Mouse (Mus musculus) cortical plate, adult 2 months (tissue): Measurements from ENCODE around the gene Saxo1. TPM values are rescaled to one million over a fixed set of nuclear protein-coding genes. Genes with fewer than 3 reads are reported as not detected.

ENCODE experiments used
- H3K27ac ChIP-seq: fragments of 200-500 bp; 2 replicates; pipeline ENCODE4 v1.5.1; 2012; ENCODE audit warnings: low read length, control low read depth, inconsistent platforms; ENCODE audit not compliant: insufficient read depth
- H3K4me1 ChIP-seq: fragments of 200-500 bp; 2 replicates; pipeline ENCODE4 v1.6.1; 2011; ENCODE audit warnings: low read length; ENCODE audit not compliant: control insufficient read depth, insufficient read depth
- H3K4me3 ChIP-seq: fragments of 200-500 bp; 2 replicates; pipeline ENCODE4 v1.5.1; 2011; ENCODE audit warnings: mild to moderate bottlenecking, low read length, control low read depth; ENCODE audit not compliant: insufficient read depth
- CTCF ChIP-seq: fragments of 200-500 bp; IDR thresholded peaks from 2 replicates; pipeline ENCODE4 v1.5.1; 2011; ENCODE audit warnings: mild to moderate bottlenecking, control low read depth, low read length; ENCODE audit not compliant: insufficient read depth; ENCODE audit errors: extremely low read depth
- POLR2A ChIP-seq: fragments of 200-500 bp; IDR thresholded peaks from 2 replicates; pipeline ENCODE4 v1.6.1; 2011; ENCODE audit warnings: mild to moderate bottlenecking, low read length, control low read depth; ENCODE audit not compliant: insufficient read depth; ENCODE audit errors: extremely low read depth
- polyA plus RNA-seq: library from polyadenylated mRNA; depleted of rRNA; stranded (reverse); fragments of >200 nt; gene quantifications from 2 replicates; pipeline ENCODE4 v1.2.3, GENCODE M21; 2012

Gene Saxo1
- polyA plus RNA-seq, 1 experiment = 0.06 TPM

DNA sequence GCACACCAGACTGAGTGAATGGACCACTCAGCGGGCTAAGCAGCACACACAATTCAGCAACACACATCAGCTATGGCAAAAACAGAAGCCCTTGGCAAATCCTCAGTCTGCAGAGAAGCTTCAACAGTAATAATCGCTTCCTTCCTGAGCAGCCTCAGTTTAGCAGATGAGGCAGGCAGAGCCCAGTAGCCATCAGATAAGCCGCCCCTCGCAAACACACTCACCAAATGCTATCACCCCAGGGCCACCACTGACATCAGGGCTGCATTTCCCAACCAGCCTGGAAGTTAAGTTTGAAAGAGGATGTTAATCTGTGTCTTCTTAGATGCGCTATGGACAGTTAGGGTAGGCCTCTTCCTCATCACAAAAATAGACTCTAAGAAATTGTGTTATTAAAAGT lies 130.8 kb downstream of the Saxo1 start:
- H3K27ac ChIP-seq = no peak overlapping the region
- no peak for TF ChIP-seq POLR2A
- no peak for TF ChIP-seq CTCF
- no peak overlapping the region for H3K4me3 ChIP-seq
- no peaks in the 10 kb centered on the region for H3K4me1 ChIP-seq

DNA sequence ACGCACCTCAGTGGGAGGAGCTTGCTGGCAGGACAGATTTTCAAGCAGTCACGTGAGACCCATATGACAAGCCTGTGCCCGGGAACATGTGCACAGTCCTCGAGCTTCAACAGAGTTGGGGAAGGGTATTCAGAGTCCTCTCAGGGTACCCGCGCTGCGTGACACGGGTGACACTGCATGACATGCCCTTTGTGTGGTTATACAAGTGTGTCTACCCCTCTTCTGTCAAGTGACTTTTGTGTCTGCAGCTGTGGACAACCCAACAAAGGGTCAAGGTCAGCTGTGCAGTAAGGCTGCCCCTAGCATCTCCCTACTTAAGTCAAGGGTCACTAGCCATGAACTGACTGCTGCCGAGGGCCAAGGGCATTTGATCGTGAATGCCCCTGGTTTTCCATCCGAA lies 131.6 kb downstream of the Saxo1 start:
- Histone ChIP-seq H3K4me3 (no peak overlapping the region), H3K27ac (no peak overlapping the region), H3K4me1 (no peaks in the 10 kb centered on the region)
- no peak for TF ChIP-seq CTCF
- no peak for TF ChIP-seq POLR2A

DNA sequence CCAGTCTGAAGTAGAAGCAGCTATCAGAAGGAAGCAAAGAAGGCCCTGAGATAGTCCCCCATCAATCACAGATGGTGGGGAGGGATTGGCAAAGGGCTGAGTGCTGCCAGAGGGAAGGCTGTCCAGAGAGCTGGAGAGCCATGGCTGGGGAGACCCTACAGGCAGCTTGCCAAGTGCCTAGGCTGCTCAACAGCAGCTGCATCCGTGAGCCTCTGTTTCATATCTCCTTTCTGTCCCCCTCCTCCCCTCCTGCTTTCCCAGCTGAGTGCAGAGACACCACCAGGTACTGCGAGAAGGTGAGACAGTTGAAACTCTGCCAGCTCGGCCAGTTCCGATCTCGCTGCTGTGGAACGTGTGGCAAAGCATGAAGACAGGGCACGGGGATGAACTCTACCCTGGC lies 132.5 kb downstream of the Saxo1 start:
- Histone ChIP-seq H3K4me1 (no peaks in the 10 kb centered on the region), H3K4me3 (no peak overlapping the region), H3K27ac (no peak overlapping the region)
- no peak for TF ChIP-seq CTCF

DNA sequence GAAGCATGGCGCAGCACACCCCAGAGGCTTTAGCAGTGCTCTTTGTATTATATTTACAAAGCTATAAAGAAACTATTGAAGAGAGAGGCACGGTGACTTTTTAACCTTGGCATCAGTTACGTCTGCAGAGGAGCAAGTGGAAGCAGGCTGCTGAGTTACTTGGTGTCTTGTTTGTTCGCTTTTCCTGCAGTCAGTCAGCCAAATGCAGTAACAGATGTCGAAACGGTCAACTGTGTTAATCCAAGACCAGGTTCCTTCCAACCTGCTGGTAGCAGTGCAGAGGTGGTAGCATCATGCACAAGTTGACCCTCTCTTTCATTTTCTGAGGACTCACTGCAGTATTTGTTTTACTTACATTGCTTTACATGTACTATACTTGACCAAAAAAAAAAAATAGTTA lies 135.5 kb downstream of the Saxo1 start:
- TF ChIP-seq POLR2A (no peak), CTCF (no peak)
- no peak overlapping the region for H3K4me3 ChIP-seq

DNA sequence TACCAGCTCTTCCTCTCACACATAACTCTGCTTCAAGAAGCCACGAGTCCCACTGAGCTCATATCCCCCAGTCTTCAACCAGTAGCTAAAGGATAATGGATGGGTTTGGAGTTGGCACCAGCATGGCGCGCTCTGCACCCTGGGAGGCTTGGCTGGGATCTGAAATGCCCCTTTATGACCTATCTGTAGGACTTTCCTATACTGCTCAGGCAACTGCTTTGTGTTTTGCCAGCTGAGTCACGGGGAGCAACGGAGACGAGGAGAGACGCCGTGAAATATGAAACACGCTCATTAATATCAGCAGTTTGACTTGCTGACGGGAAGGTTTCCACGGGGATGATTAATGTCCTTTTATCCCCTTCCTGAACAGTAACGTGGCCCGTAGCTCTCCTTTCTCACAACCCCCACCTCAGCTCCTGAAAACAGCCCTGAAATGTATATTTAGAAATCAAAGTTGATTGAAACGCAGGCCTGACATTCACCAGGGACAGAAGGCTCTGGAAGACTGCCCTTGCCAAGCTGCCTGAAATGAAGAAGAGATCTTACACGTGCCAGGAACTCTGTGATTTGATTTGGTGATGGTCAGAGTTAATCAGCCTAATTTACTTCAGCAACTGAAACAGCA lies 141.6 kb downstream of the Saxo1 start:
- H3K4me3 ChIP-seq = no peak overlapping the region
- no peaks in the 10 kb centered on the region for H3K4me1 ChIP-seq
- no peak overlapping the region for H3K27ac ChIP-seq
- no peak for TF ChIP-seq CTCF
- no peak for TF ChIP-seq POLR2A

More for the DNA sequence above, 135.5 kb downstream of the Saxo1 start:
- no peak overlapping the region for H3K27ac ChIP-seq
- H3K4me1 ChIP-seq = no peaks in the 10 kb centered on the region

DNA sequence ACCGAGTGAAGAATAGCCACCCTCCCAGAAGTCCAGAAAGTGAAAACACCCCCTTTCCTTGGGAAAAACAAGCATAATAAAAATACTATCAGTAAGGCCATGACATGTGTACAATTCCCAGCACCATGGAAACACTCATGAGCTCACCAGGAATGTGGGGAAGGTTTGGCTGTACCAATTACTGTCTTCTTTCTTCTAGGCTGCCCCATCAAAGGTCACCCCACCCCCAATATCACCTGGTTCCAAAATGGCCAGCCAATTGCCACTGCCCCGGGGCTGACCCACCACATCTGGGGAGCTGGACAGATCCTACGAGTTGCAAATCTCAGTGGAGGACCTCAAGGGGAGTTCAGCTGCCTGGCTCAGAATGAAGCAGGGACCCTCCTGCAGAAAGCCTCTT lies 144.7 kb downstream of the Saxo1 start:
- no peaks in the 10 kb centered on the region for H3K4me1 ChIP-seq
- H3K27ac ChIP-seq = no peak overlapping the region
- TF ChIP-seq POLR2A = no peak
- no peak for TF ChIP-seq CTCF
- H3K4me3 ChIP-seq = no peak overlapping the region

DNA sequence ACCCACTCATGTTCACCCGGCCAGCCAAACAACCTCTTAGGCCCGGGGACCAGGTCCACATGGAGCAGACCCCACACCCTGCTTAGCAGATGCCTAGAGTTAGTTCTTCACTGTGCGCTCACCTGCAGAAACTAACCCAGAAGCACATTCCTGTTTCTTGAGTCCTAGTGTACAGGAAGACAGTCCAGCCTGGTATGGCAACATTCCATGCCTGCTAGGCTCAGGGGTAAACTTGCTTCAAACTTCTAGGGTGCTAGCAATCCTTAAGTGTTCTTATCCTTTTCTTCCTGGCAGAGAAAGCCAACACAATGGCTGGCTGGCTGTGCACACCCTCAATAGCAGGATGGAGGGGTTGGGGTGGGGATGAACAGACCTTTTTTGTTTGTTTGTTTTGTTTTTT lies 147.2 kb downstream of the Saxo1 start:
- H3K27ac ChIP-seq = no peak overlapping the region
- TF ChIP-seq CTCF (no peak), POLR2A (no peak)

DNA sequence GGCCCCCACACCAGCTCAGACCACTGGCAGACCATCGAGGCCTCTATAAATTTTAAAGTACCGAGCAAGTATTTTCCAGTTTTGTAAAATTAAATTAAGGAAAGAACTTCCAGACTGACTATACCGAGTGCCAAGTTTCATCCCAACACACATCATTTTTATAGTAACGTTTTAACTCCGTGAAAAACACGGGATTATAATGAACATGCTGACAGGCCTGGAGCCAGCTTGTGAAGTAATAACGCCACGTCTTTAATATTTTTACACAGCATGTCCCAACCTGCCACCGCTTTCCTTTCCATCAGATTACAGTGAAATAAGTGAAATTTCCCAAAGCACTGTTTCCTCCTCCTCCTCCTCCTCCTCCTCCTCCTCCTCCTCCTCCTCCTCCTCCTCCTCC lies 149.7 kb downstream of the Saxo1 start:
- Histone ChIP-seq H3K4me1 (no peaks in the 10 kb centered on the region), H3K27ac (no peak overlapping the region), H3K4me3 (no peak overlapping the region)
- TF ChIP-seq CTCF = no peak
- TF ChIP-seq POLR2A = no peak

More for the DNA sequence above, 147.2 kb downstream of the Saxo1 start:
- H3K4me1 ChIP-seq = no peaks in the 10 kb centered on the region
- H3K4me3 ChIP-seq = no peak overlapping the region

DNA sequence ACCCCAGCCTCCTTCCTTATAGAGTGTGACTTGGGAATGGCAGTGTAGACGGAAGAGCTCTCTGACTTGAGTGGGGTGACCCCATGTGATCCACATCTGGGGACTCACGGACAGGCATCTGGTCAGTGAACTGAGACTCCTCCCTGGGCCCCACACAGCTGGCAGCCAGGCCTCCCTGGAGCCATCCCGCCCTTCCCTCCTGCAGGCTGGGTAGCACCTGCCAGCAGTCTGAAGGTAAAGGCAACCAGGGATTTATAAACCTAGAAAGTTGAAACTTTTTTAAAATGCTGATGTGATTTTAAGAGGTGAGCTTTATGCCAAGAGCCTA lies 151.0 kb downstream of the Saxo1 start:
- no peak overlapping the region for H3K27ac ChIP-seq
- H3K4me1 ChIP-seq = no peaks in the 10 kb centered on the region
- H3K4me3 ChIP-seq = no peak overlapping the region
- TF ChIP-seq CTCF (no peak), POLR2A (no peak)

DNA sequence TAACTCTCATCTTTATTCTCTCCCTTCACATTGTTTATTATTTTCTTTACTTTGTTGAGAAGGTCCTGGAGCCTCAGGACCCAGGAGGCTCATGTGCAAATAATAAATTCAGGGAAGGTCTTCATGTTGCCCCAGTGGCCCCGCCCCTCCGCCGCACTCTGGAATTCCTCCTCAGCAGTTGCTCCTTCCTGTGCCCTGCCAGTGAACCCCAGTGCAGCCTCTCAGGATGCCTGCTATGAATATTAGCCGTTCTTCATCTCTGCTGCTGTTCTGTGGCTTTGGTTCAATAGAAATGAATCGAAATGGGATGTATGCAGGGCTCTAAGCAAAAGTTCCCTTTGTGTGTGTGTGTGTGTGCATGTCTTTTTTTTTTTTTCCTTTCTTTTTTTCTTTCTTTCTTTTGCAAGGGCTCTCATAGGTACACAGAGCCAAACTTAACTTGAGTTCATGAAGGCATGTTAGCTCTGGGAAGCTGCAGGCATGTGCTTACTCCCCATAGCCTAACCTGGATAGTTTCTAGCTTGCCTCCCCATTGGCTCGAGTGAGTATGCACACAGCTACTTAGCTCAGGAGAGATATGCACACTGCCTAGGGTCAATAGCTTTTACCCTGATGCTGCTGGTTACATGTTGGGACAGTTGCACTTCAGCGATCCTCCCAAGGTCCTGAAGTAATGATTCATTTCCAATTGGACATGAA lies 151.5 kb downstream of the Saxo1 start:
- Histone ChIP-seq H3K4me3 (no peak overlapping the region), H3K4me1 (no peaks in the 10 kb centered on the region), H3K27ac (no peak overlapping the region)
- no peak for TF ChIP-seq CTCF
